Mouse (Mus musculus) CH12.LX (cell line): ENCODE measurements around the gene Corin. TPM values are rescaled to one million over a fixed set of nuclear protein-coding genes. Genes with fewer than 3 reads are reported as not detected.

Source experiments
- DNase-seq: peaks from one replicate; pipeline ENCODE4 v3.0.0-alpha.2; 2013; ENCODE audit errors: extremely low read depth
- H3K27ac ChIP-seq: 2 replicates; pipeline ENCODE4 v1.5.1; 2012; ENCODE audit warnings: low read depth, mild to moderate bottlenecking, control low read depth, moderate library complexity; ENCODE audit not compliant: insufficient read depth
- H3K27me3 ChIP-seq: replicated peaks from 2 replicates; pipeline ENCODE3; 2012; ENCODE audit warnings: inconsistent platforms
- H3K36me3 ChIP-seq, 2 experiments: replicated peaks in 1 of 2; 2 replicates each; pipeline versions ENCODE3 to v1.6.1; 2012; ENCODE audit warnings: inconsistent platforms in 1 of 2, low read length in 1 of 2, mild to moderate bottlenecking in 1 of 2, mixed read lengths in 1 of 2, moderate library complexity in 1 of 2; ENCODE audit not compliant: control insufficient read depth in 1 of 2, insufficient read depth in 1 of 2
- H3K4me1 ChIP-seq, 2 experiments: 2 replicates each; pipeline ENCODE4 v1.6.1; 2012; ENCODE audit warnings: inconsistent platforms in 1 of 2, moderate library complexity in 1 of 2; ENCODE audit not compliant: insufficient read depth in 2 of 2, control insufficient read depth in 1 of 2
- H3K4me2 ChIP-seq: 2 replicates; pipeline ENCODE4 v1.6.1; 2012; ENCODE audit warnings: low read depth, mild to moderate bottlenecking, control low read depth; ENCODE audit not compliant: poor library complexity, insufficient read depth, severe bottlenecking
- H3K4me3 ChIP-seq, 3 experiments: fragments of 150-350 bp in 1 of 3; sonication (generic) in 1 of 3; replicated peaks in 1 of 3; 2 replicates each; pipeline versions ENCODE3 to v1.5.1; 2011 to 2012; ENCODE audit warnings: low read depth in 2 of 3, low read length in 2 of 3, mild to moderate bottlenecking in 2 of 3, moderate library complexity in 2 of 3, control low read depth in 1 of 3, improper control_type of control experiment in 1 of 3, inconsistent platforms in 1 of 3, mixed read lengths in 1 of 3; ENCODE audit not compliant: poor library complexity in 1 of 3
- H3K79me2 ChIP-seq: replicated peaks from 2 replicates; pipeline ENCODE4 v1.6.1; 2012; ENCODE audit warnings: mild to moderate bottlenecking, moderate library complexity; ENCODE audit not compliant: control insufficient read depth, poor library complexity, insufficient read depth, severe bottlenecking; ENCODE audit errors: extremely low read depth
- H3K9ac ChIP-seq: 2 replicates; pipeline ENCODE4 v1.6.1; 2012; ENCODE audit warnings: low read depth, mild to moderate bottlenecking, control low read depth, moderate library complexity; ENCODE audit not compliant: insufficient read depth
- H3K9me3 ChIP-seq: replicated peaks from 2 replicates; pipeline ENCODE3; 2012; ENCODE audit warnings: low read length, inconsistent platforms, mixed read lengths
- MXI1 ChIP-seq: IDR thresholded peaks from 2 replicates; pipeline ENCODE4 v1.6.1; 2011; ENCODE audit warnings: mild to moderate bottlenecking, low read depth, low read length, improper control_type of control experiment
- UBTF ChIP-seq: IDR thresholded peaks from 2 replicates; pipeline ENCODE4 v1.6.1; 2012; ENCODE audit warnings: low read depth, mild to moderate bottlenecking, inconsistent platforms, low read length, improper control_type of control experiment, moderate library complexity
- dilution Hi-C: fragments of 300-500 bp; cut with MboI; formaldehyde crosslinking; loops from 2 replicates; pipeline ENCODE4 v1.14.3; 2020; ENCODE audit warnings: low sequenced_read_pairs; ENCODE audit not compliant: extremely low pct_unique_long_range_greater_than_20kb, extremely low pct_ligation_motif_present
- in situ Hi-C: fragments of 300-500 bp; cut with MboI; formaldehyde crosslinking; loops from 3 replicates; pipeline ENCODE4 v1.14.3; 2019; ENCODE audit warnings: low sequenced_read_pairs, low pct_ligation_motif_present, low pct_unique_long_range_greater_than_20kb, mixed read lengths
- polyA plus RNA-seq: library from polyadenylated mRNA; unstranded; fragments of >175 nt; gene quantifications from 2 replicates; pipeline ENCODE4 v1.2.1, GENCODE M21; 2012; ENCODE audit warnings: low read depth; ENCODE audit not compliant: insufficient read length
- total RNA-seq, 2 experiments: library from RNA; depleted of rRNA; stranded (reverse); fragments of 300-350 nt in 1 of 2; fragments of >200 nt in 1 of 2; gene quantifications; 2 replicates each; pipeline ENCODE4 v1.2.3; 2012 to 2014

The Corin gene
- total and polyA plus RNA-seq, 3 experiments, result not detected

- DNase-seq, result no peak
- Histone ChIP-seq H3K4me3 (no peak overlapping the region), H3K27me3 (no peaks in the 10 kb centered on the region), H3K9ac (no peak overlapping the region), H3K9me3 (no peaks in the 10 kb centered on the region), H3K79me2 (no peaks in the 10 kb centered on the region), H3K36me3 (peaks cover 56 to 95% of the 10 kb centered on the region in 2 experiments), H3K27ac (no peak overlapping the region), H3K4me1 (peaks cover 0 to 5% of the 10 kb centered on the region in 2 experiments; a peak in 1 of 4 replicates), H3K4me2 (no peak overlapping the region)
- in situ Hi-C loops (no loop called here), dilution Hi-C loops (no loop called here)
- TF ChIP-seq MXI1 (no peak), UBTF (no peak)
Observed at GRCm38 (mm10) chr5:72250180-72250579, 254.1 kb downstream of the Corin start.

Other genes starting within 250 kb of the Corin start
- gene Nfxl1, start 55.2 kb upstream of the Corin start, total RNA-seq (2012; rRNA removed), result 13.0 and 17.1 TPM in 2 replicates
- 8.3 and 8.9 TPM in 2 replicates for gene Nfxl1, start 55.2 kb upstream of the Corin start, total RNA-seq (2014; rRNA removed)
- 13.5 and 14.7 TPM in 2 replicates for gene Nfxl1, start 55.2 kb upstream of the Corin start, polyA plus RNA-seq
- gene Zar1, start 76.8 kb upstream of the Corin start, total RNA-seq (2012; rRNA removed), result not detected in 2 replicates
- not detected in 2 replicates for gene Zar1, start 76.8 kb upstream of the Corin start, total RNA-seq (2014; rRNA removed)
- gene Zar1, start 76.8 kb upstream of the Corin start, polyA plus RNA-seq, result not detected in 2 replicates
- gene Gm5868, start 83.1 kb upstream of the Corin start, total RNA-seq (2012; rRNA removed), result not detected in 2 replicates
- not detected in 2 replicates for gene Gm5868, start 83.1 kb upstream of the Corin start, total RNA-seq (2014; rRNA removed)
- not detected in 2 replicates for gene Gm5868, start 83.1 kb upstream of the Corin start, polyA plus RNA-seq
- not detected in 2 replicates for gene Cnga1, start 139.8 kb upstream of the Corin start, total RNA-seq (2012; rRNA removed)
- not detected in 2 replicates for gene Cnga1, start 139.8 kb upstream of the Corin start, total RNA-seq (2014; rRNA removed)
- not detected in 2 replicates for gene Cnga1, start 139.8 kb upstream of the Corin start, polyA plus RNA-seq
- gene Nipal1, start 143.3 kb upstream of the Corin start, total RNA-seq (2012; rRNA removed), result not detected in 2 replicates
- not detected in 2 replicates for gene Nipal1, start 143.3 kb upstream of the Corin start, total RNA-seq (2014; rRNA removed)
- not detected in 2 replicates for gene Nipal1, start 143.3 kb upstream of the Corin start, polyA plus RNA-seq
- gene Txk, start 248.3 kb upstream of the Corin start, total RNA-seq (2012; rRNA removed), result not detected in 2 replicates
- gene Txk, start 248.3 kb upstream of the Corin start, total RNA-seq (2014; rRNA removed), result 0.08 TPM in 1 of 2 replicates, not detected in the other
- gene Txk, start 248.3 kb upstream of the Corin start, polyA plus RNA-seq, result 0.11 TPM in 2 replicates